Mouse (Mus musculus) lung, adult 2 months (tissue): ENCODE measurements around the gene Dbndd2.

ENCODE experiments used
- CTCF ChIP-seq: fragments of 200-500 bp; IDR thresholded peaks from 2 replicates; pipeline ENCODE4 v1.5.1; 2011; ENCODE audit warnings: mild to moderate bottlenecking, low read length, control low read depth; ENCODE audit not compliant: insufficient read depth
- POLR2A ChIP-seq: fragments of 200-500 bp; IDR thresholded peaks from 2 replicates; pipeline ENCODE4 v1.6.1; 2011; ENCODE audit warnings: low read depth, mild to moderate bottlenecking, control low read depth, low read length, borderline replicate concordance; ENCODE audit errors: extremely low read depth

GRCm38 (mm10) chr2:164466787-164467186 lies 19.1 kb upstream of the Dbndd2 start:
- TF ChIP-seq CTCF: no peak
- TF ChIP-seq POLR2A: no peak
